Mouse (Mus musculus) hematopoietic multipotent progenitor cell, adult 10-12 weeks (in vitro differentiated cells): Measurements from ENCODE around the gene Ppcs. TPM values are rescaled to one million over a fixed set of nuclear protein-coding genes. Genes with fewer than 3 reads are reported as not detected.

ENCODE experiments used
- polyA plus RNA-seq: library from polyadenylated mRNA; stranded (reverse); fragments of >175 nt; gene quantifications from 2 replicates; pipeline ENCODE4 v1.2.3, GENCODE M21; 2012; ENCODE audit warnings: low replicate concordance

Gene Ppcs
- polyA plus RNA-seq = 14.1 and 25.8 TPM in 2 replicates

GRCm38 (mm10) chr4:119422294-119422964 lies at the start of gene Ppcs, which contains the start of gene Zmynd12:
Gene Ppcs, minus strand, starts transcription at chr4:119422420.
Gene Zmynd12, plus strand, starts transcription at chr4:119422814.

GRCm38 (mm10) chr4:119415072-119415753 lies 7.0 kb downstream of the Ppcs start, which contains the start of gene Ccdc30:
Gene Ccdc30, minus strand, starts transcription at chr4:119415521.

Other genes starting within 250 kb of the Ppcs start
- gene Zfp691, start 248.2 kb downstream of the Ppcs start, polyA plus RNA-seq = 9.6 and 12.2 TPM in 2 replicates
- 1.6 and 40.7 TPM in 2 replicates for gene Ermap, start 232.4 kb downstream of the Ppcs start, polyA plus RNA-seq
- gene Svbp, start 227.1 kb downstream of the Ppcs start, polyA plus RNA-seq = 69.1 and 98.0 TPM in 2 replicates
- not detected in 2 replicates for gene Tmem269, start 204.2 kb downstream of the Ppcs start, polyA plus RNA-seq
- gene AU022252, start 189.7 kb downstream of the Ppcs start, polyA plus RNA-seq = 9.5 and 19.4 TPM in 2 replicates
- 2.5 and 3.6 TPM in 2 replicates for gene P3h1, start 189.5 kb downstream of the Ppcs start, polyA plus RNA-seq
- 0.02 TPM in 1 of 2 replicates, not detected in the other for gene Cldn19, start 167.0 kb downstream of the Ppcs start, polyA plus RNA-seq
- 573 and 743 TPM in 2 replicates for gene Ybx1, start 127.8 kb downstream of the Ppcs start, polyA plus RNA-seq
- 1.5 and 2.9 TPM in 2 replicates for gene Ppih, start 101.9 kb downstream of the Ppcs start, polyA plus RNA-seq
- gene Ccdc30, start 6.9 kb downstream of the Ppcs start, polyA plus RNA-seq = 0.85 and 0.96 TPM in 2 replicates
- gene Zmynd12, start 394 bp upstream of the Ppcs start, polyA plus RNA-seq = 0.18 and 0.21 TPM in 2 replicates
- gene Rimkla, start 70.2 kb upstream of the Ppcs start, polyA plus RNA-seq = 0.05 and 0.25 TPM in 2 replicates
- 13.0 and 14.6 TPM in 2 replicates for gene Foxj3, start 114.6 kb upstream of the Ppcs start, polyA plus RNA-seq
- 15.8 and 53.1 TPM in 2 replicates for gene Frg2f1, start 117.1 kb upstream of the Ppcs start, polyA plus RNA-seq
- gene Guca2a, start 215.3 kb upstream of the Ppcs start, polyA plus RNA-seq = not detected in 2 replicates
- gene Guca2b, start 236.5 kb upstream of the Ppcs start, polyA plus RNA-seq = 0.43 and 0.67 TPM in 2 replicates